Mouse (Mus musculus) lung, embryonic 16.5 days (tissue): ENCODE results near the gene Trim65. TPM values are rescaled to one million over a fixed set of nuclear protein-coding genes. Genes with fewer than 3 reads are reported as not detected.
A peak's percentile ranks its signal among the peaks of the same experiment; 100 is the strongest.
"Not testable (repeated sequence)": the region's sequence is repeated elsewhere in the genome, so short reads cannot be mapped to it uniquely, and the experiment has no call there.

Experiments
- ATAC-seq: fragments of 200-750 bp; cut with Nextera tagmentation; 2 replicates; pipeline ENCODE4 v1.8.0; 2017; ENCODE audit warnings: low read depth, mild to moderate bottlenecking, moderate library complexity
- H3K27ac ChIP-seq: fragments of 300-500 bp; sonication (generic); 2 replicates; pipeline ENCODE4 v1.5.1; 2014; ENCODE audit warnings: mild to moderate bottlenecking, control low read depth, low read length
- H3K27me3 ChIP-seq: fragments of 300-500 bp; sonication (generic); 2 replicates; pipeline ENCODE4 v1.6.1; 2014; ENCODE audit warnings: low read depth, low read length, mixed read lengths; ENCODE audit not compliant: control insufficient read depth, insufficient read depth
- H3K36me3 ChIP-seq: fragments of 300-500 bp; sonication (generic); 2 replicates; pipeline ENCODE4 v1.6.1; 2014; ENCODE audit warnings: low read length; ENCODE audit not compliant: control insufficient read depth, insufficient read depth
- H3K4me1 ChIP-seq: fragments of 300-500 bp; sonication (generic); replicated peaks from 2 replicates; pipeline ENCODE4 v1.6.1; 2014; ENCODE audit warnings: low read length, mixed read lengths; ENCODE audit not compliant: control insufficient read depth, insufficient read depth
- H3K4me2 ChIP-seq: fragments of 300-500 bp; sonication (generic); 2 replicates; pipeline ENCODE4 v1.6.1; 2014; ENCODE audit warnings: low read depth, low read length, control low read depth
- H3K4me3 ChIP-seq: fragments of 300-500 bp; sonication (generic); 2 replicates; pipeline ENCODE4 v1.5.1; 2014; ENCODE audit warnings: mild to moderate bottlenecking, low read length, control low read depth
- H3K9ac ChIP-seq: fragments of 300-500 bp; sonication (generic); 2 replicates; pipeline ENCODE4 v1.6.1; 2014; ENCODE audit warnings: low read length, control low read depth
- H3K9me3 ChIP-seq: fragments of 300-500 bp; sonication (generic); 2 replicates; pipeline ENCODE4 v1.6.1; 2016; ENCODE audit warnings: low read length; ENCODE audit not compliant: control insufficient read depth
- WGBS: fragments of 180-500 bp; shearing (Covaris S2); extraction: QIAGEN DNeasy Blood & Tissue Kit; methylation state at CpG from one replicate; pipeline ENCODE4 v1.1.7; 2014; 5-methylcytosine and 5-hydroxymethylcytosine counted together
- polyA plus RNA-seq: library from polyadenylated mRNA; unstranded; fragments of >200 nt; fragmentation: Nextera tagmentation; extraction: Ambion mirVana; gene quantifications from 2 replicates; pipeline ENCODE4 v1.2.1, GENCODE M21; 2015

The Trim65 gene
- polyA plus RNA-seq, 1 experiment from 2014 or later: 6.4 TPM

GRCm38 (mm10) chr11:116129993-116130487, 888 bp downstream of the Trim65 start:
- 38% methylated on average over 8 of the region's 8 CpGs for WGBS
- peaks cover 25% of the 10 kb centered on the region for H3K4me1 ChIP-seq
- H3K27me3 ChIP-seq: no peaks in the 10 kb centered on the region
- peak overlapping the region; percentile 79 for H3K9ac ChIP-seq
- H3K27ac ChIP-seq: peak overlapping the region; percentile 96
- peak; percentile 0; the same call in 1 of the 2 replicates for ATAC-seq
- H3K4me3 ChIP-seq: peak overlapping the region; percentile 66
- H3K36me3 ChIP-seq: peaks cover 23% of the 10 kb centered on the region
- H3K9me3 ChIP-seq: 0 out of 2 replicates have a peak, but pooled peaks cover 2% of the 10 kb centered on the region
- H3K4me2 ChIP-seq: peak overlapping the region; percentile 61

- H3K27ac ChIP-seq: no peak overlapping the region
- peaks cover 25% of the 10 kb centered on the region for H3K4me1 ChIP-seq
- H3K9ac ChIP-seq: peak overlapping the region; percentile 79
- H3K36me3 ChIP-seq: peaks cover 17% of the 10 kb centered on the region
- H3K4me3 ChIP-seq: no peak overlapping the region
- 0 out of 2 replicates have a peak, but pooled peaks cover 2% of the 10 kb centered on the region for H3K9me3 ChIP-seq
- ATAC-seq: no peak
- H3K27me3 ChIP-seq: no peaks in the 10 kb centered on the region
- WGBS: 84% methylated on average over 9 of the region's 9 CpGs
- peak overlapping the region; percentile 61; the same call in 1 of the 2 replicates for H3K4me2 ChIP-seq
Observed at GRCm38 (mm10) chr11:116129091-116129790, 1.7 kb downstream of the Trim65 start.

- ATAC-seq: no peak
- 64% methylated on average over 9 of the region's 9 CpGs for WGBS
- no peak overlapping the region for H3K4me3 ChIP-seq
- 0 out of 2 replicates have a peak, but pooled peaks cover 2% of the 10 kb centered on the region for H3K9me3 ChIP-seq
- peaks cover 25% of the 10 kb centered on the region for H3K4me1 ChIP-seq
- peak overlapping the region; percentile 46; the same call in 1 of the 2 replicates for H3K4me2 ChIP-seq
- no peaks in the 10 kb centered on the region for H3K27me3 ChIP-seq
- peak overlapping the region; percentile 51; the same call in 1 of the 2 replicates for H3K27ac ChIP-seq
- H3K9ac ChIP-seq: peak overlapping the region; percentile 40; the same call in 1 of the 2 replicates
- peaks cover 15% of the 10 kb centered on the region for H3K36me3 ChIP-seq
Observed at GRCm38 (mm10) chr11:116127986-116128385, 2.9 kb downstream of the Trim65 start.

GRCm38 (mm10) chr11:116127156-116127980, 3.6 kb downstream of the Trim65 start, which contains the start of gene Trim47:
Trim47 (minus strand) TSS chr11:116127210.
- peak within 1 kb of the TSS; percentile 40; the same call in 1 of the 2 replicates for H3K9ac ChIP-seq
- WGBS: 21% methylated on average over 23 of the region's 23 CpGs
- peak within 1 kb of the TSS; percentile 21 for H3K4me3 ChIP-seq
- no peaks in the 10 kb centered on the region for H3K27me3 ChIP-seq
- H3K36me3 ChIP-seq: peaks cover 16% of the 10 kb centered on the region
- ATAC-seq: peak; percentile 72
- H3K9me3 ChIP-seq: 0 out of 2 replicates have a peak, but pooled peaks cover 2% of the 10 kb centered on the region
- peaks cover 25% of the 10 kb centered on the region for H3K4me1 ChIP-seq
- peak within 1 kb of the TSS; percentile 51 for H3K27ac ChIP-seq
- H3K4me2 ChIP-seq: peak within 1 kb of the TSS; percentile 46

GRCm38 (mm10) chr11:116126261-116126660, 4.7 kb downstream of the Trim65 start:
- no peak overlapping the region for H3K9ac ChIP-seq
- WGBS: 88% methylated on average over 15 of the region's 15 CpGs
- ATAC-seq: no peak
- H3K36me3 ChIP-seq: peaks cover 18% of the 10 kb centered on the region
- H3K9me3 ChIP-seq: 0 out of 2 replicates have a peak, but pooled peaks cover 2% of the 10 kb centered on the region
- H3K4me3 ChIP-seq: no peak overlapping the region
- H3K4me2 ChIP-seq: no peak overlapping the region
- H3K27ac ChIP-seq: no peak overlapping the region
- no peaks in the 10 kb centered on the region for H3K27me3 ChIP-seq
- peaks cover 19% of the 10 kb centered on the region for H3K4me1 ChIP-seq

- not testable (repeated sequence) for H3K27ac ChIP-seq, H3K9ac ChIP-seq, H3K4me3 ChIP-seq, H3K4me1 ChIP-seq, H3K4me2 ChIP-seq, ATAC-seq, H3K9me3 ChIP-seq, H3K27me3 ChIP-seq
- H3K36me3 ChIP-seq: peaks cover 18% of the 10 kb centered on the region
- WGBS: 96% methylated on average over 8 of the region's 8 CpGs
Observed at GRCm38 (mm10) chr11:116121731-116122245, 9.1 kb downstream of the Trim65 start.

- H3K27ac ChIP-seq: no peak overlapping the region
- no peak for ATAC-seq
- no peak overlapping the region for H3K4me3 ChIP-seq
- no peaks in the 10 kb centered on the region for H3K27me3 ChIP-seq
- H3K36me3 ChIP-seq: peaks cover 6% of the 10 kb centered on the region
- no peaks in the 10 kb centered on the region for H3K4me1 ChIP-seq
- H3K9ac ChIP-seq: no peak overlapping the region
- no peak overlapping the region for H3K4me2 ChIP-seq
- H3K9me3 ChIP-seq: no peaks in the 10 kb centered on the region
Observed at GRCm38 (mm10) chr11:116117819-116118218, 13.1 kb downstream of the Trim65 start.

GRCm38 (mm10) chr11:116117241-116117640, 13.7 kb downstream of the Trim65 start:
- H3K36me3 ChIP-seq: peaks cover 2% of the 10 kb centered on the region; the same call in 1 of the 2 replicates

More at GRCm38 (mm10) chr11:116117241-116117640, 13.7 kb downstream of the Trim65 start:
- Histone ChIP-seq H3K9ac (no peak overlapping the region), H3K27me3 (no peaks in the 10 kb centered on the region), H3K4me3 (no peak overlapping the region), H3K4me2 (no peak overlapping the region), H3K4me1 (no peaks in the 10 kb centered on the region), H3K9me3 (no peaks in the 10 kb centered on the region), H3K27ac (no peak overlapping the region)
- no peak for ATAC-seq
- WGBS: 74% methylated on average over 12 of the region's 12 CpGs
